Mouse (Mus musculus): ENCODE measurements around the gene Coro1c.

Coro1c gene

DNA sequence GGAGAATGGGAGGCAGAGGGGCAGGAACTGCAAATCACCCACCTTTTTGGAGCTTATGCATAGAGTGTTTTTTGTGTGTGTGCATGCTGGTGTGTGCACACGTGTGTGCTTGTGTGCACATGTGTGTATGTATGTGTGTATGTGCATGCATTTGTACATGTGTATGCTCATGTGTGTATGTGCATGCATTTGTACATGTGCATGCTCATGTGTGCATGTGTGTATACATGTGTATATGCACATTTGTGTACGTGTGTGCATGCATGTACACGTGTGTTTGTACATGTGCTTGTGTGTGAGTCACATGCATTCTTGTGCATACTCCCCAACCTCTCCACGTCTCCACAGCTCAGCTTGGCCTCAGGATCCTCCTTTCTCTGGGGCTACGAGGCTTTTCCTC is 77.8 kb downstream of the Coro1c start:
- CTCF ChIA-PET: interaction anchor here (0.5 kb wide), 1 partner anchor 16 kb away, joined by 5 read pairs; no protein-coding TSS in a partner anchor

DNA sequence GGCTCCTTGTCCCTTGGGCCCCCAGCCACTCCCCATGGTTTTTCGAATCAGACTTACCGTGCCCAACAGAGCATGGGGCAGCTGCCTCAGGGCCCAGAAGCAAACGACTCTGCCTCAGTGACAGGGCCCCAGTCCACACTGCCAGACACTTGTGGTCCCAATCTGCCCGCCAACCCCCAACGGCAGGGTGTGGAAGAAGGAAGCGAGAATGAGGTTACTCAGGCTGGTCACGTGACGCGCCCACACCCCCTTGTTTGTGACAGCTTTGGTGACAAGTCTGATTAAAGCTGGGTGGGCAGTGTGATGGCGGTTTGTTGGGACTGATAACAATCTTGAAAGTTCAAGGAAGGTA is 78.3 kb downstream of the Coro1c start:
- CTCF ChIA-PET: interaction anchor here (0.8 to 1.0 kb wide), 2 partner anchors 11 to 14 kb away, joined by 3 read pairs; no protein-coding TSS in a partner anchor

DNA sequence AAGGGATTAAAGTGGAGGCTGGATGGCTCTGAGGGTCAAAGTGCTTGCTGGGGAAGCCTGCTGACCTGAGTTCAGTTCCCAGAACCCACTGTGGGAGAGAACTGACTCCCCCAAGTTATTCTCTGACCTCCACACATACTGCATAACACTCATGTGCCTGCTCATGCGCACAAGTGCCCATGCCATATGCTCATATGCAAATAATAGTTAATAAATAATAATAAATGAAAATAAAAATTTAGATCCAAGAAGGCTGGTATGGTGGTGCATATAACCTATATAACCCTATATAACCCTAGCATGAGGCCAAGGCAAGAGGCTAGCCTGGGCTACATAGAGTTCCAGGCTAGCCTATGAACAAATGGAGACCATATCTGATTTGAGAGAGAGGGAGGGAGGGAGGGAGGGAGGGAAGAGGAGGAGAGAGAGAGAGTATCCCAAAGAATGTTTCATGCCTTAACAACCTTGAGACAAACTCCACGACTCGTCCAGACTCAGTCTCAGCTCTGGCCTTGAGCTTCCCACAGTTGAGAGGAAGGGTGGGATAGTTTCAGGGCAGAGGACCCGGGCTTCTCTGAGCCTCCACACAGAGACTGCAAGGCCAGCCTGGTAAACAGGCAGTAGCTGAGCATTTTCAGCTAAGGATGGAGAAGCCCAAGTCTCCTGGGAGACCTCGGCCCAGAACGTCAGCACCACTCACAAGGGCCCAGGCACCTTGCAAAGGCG is 78.8 kb downstream of the Coro1c start:
- CTCF ChIA-PET: interaction anchor here (0.8 to 1.0 kb wide), 2 partner anchors 11 to 14 kb away, joined by 3 read pairs; no protein-coding TSS in a partner anchor

DNA sequence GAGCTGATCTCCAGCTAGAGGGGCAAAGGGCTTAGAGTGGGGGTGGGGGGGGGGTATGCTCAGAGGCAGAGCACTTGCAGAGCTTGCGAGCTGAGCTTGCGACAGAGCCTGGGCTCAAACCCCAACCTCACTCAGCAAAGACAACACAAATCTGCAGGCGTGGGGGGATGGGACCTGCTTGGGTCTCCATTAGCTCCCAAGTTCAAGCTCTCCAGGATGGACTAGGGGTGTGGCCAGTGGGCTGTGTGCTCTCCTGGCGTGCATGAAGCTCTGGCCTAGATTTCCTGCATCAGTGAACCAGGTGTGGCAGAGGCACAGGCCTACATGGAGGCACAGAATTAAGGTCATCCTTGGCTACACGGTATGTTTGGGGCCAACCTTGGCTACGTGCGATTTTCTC is 80.1 kb downstream of the Coro1c start:
- CTCF ChIA-PET: interaction anchor here (0.6 to 1.7 kb wide), 2 partner anchors 15 to 16 kb away, joined by 4 to 5 read pairs; no protein-coding TSS in a partner anchor

DNA sequence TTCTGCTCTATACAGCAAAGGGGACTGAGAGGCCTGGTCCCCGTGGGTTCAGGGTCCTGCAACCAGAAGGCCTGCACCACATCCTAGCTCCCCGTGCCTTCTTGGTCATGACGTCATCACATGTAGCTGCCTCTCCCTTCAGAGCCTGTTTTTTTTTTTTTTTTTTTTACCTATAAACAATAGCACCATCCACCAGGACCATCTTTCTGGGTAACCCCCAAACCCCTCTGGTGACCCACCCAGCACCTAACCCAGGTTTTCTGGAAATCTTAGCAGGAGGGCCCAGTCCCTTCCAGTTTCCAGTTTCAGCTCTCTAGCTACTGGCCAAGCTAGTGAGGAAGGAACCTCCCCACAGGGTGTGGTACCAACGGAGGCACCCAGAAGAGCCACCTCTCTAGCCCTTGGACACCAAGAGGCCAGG is 80.6 kb downstream of the Coro1c start:
- CTCF ChIA-PET: interaction anchor here (0.6 to 1.7 kb wide), 2 partner anchors 16 to 53 kb away, joined by 3 to 5 read pairs; no protein-coding TSS in a partner anchor

DNA sequence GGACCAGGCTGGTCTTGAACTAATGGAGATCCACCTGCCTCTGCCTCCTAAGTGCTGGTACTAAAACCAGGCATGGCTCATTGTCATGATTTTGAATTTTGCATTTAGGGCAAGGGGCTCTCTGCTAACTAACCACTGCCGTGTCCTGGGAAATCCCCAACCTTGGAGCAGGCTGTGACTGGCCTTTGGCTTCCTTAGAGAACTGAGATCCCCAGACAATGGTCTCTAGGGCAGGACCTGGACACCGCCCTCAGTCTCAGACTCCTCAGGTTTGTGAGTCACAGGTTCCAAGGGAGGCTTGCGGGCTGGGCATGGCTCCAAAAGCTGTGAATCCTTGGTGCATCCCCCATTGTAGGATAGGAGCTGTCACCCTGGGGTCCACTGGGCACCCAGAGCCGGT is 81.9 kb downstream of the Coro1c start:
- CTCF ChIA-PET: no interaction called here

DNA sequence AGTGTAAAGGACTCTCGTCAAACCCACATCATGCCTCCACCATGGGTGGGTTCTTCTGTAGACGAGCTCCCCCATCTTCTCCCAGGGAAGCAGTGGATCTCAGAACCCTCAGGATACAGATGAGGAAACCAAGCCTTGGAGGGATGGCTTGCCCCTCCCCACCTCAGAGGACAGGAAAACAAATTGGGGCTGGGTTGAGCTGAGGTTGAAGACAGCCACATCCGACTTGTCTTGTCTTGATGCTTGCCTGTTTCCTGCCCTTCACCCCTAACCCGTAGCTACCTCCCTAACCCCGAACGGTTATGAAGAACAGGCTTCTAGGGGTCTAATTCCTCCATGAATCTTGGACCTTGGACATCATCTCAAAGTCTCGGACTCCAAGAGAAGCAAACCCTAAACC is 83.0 kb downstream of the Coro1c start:
- CTCF ChIA-PET: no interaction called here

DNA sequence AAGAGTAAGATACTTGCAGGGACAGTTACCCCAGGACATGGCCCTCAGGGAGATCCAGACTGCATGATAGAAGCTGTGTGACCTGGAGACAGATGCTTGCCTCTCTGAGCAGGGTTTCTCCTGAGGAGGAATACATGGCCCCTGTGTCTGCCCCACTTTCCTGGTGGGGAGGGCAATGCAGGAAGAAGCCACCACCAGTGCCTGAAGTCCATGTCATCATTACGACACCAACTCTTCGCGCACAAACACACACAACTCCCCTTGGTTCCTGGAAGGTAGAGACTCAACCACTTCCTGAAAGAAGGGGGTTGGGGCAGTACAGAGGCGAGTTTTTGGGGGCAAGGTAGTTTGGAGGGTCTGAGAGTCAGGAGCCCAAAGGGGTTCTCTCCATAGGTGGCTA is 84.3 kb downstream of the Coro1c start:
- CTCF ChIA-PET: no interaction called here

DNA sequence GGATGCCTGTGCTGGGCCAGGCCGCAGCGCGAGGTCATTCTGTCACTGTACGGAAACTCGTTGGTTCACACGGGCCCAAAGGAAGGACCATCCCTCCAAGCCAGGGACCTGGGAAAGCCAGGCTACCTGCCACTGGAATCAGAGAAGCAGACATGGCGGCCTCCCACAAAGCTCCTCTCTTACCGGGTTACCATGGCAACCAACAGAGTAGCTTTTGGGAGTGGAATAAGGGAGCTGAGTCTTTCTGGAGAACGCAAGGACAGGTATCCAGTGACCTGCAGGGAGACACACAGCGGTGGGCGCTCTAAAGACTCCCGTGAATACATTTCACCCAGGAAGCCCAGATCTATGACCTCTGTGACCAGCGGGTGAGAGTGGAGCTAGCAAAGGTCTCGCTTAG is 90.0 kb downstream of the Coro1c start:
- CTCF ChIA-PET: interaction anchor here (0.7 to 1.2 kb wide), 3 partner anchors 11 to 26 kb away, joined by 3 to 4 read pairs (median 3); no protein-coding TSS in a partner anchor

DNA sequence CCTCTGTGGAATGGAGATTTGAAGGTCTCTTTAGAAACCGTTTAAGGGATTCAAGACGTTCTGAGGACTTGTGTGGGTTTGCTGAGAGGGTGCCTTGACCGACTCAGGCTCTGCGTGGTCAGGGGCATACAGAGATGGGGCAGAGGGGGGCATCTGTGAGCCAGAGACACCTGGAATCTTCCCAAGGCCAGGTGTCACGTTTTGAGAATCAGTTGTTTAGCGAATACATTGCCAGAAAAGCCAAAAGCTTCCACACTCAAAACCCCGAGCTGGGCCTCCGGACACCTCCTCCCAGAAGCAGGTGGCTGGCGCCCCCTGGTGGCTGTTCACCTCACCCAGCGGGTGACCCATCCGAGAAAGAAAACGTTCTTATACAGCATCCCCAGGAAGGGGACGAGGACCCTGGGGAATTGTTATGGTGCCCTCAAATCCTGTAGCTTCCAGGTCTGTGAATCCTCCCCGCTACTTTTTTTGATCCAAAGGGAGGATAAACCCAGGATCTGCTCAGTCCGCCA is 92.9 kb downstream of the Coro1c start:
- CTCF ChIA-PET: interaction anchor here (1.6 to 3.6 kb wide), 2 partner anchors 14 to 42 kb away, joined by 3 to 16 read pairs; no protein-coding TSS in a partner anchor

DNA sequence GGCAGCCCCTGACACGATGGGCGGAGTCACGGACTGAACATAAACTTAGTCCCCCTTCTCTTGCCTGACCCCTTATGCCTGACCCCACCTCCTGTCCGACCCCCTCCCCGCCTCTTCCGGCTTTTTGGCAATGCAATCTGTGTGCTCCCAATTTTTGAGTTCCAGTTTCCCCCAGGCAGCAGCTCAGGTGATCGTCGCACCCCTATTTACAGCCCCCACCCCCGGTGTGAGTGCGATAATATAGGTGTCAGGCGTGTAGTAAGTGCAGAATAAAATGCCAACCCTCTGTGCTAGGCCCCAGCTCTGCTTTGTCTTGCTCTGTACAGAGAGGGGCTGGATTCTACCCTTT is 93.5 kb downstream of the Coro1c start:
- CTCF ChIA-PET: interaction anchor here (0.6 to 3.6 kb wide), 4 partner anchors 16 to 41 kb away, joined by 5 to 16 read pairs (median 10); no protein-coding TSS in a partner anchor

DNA sequence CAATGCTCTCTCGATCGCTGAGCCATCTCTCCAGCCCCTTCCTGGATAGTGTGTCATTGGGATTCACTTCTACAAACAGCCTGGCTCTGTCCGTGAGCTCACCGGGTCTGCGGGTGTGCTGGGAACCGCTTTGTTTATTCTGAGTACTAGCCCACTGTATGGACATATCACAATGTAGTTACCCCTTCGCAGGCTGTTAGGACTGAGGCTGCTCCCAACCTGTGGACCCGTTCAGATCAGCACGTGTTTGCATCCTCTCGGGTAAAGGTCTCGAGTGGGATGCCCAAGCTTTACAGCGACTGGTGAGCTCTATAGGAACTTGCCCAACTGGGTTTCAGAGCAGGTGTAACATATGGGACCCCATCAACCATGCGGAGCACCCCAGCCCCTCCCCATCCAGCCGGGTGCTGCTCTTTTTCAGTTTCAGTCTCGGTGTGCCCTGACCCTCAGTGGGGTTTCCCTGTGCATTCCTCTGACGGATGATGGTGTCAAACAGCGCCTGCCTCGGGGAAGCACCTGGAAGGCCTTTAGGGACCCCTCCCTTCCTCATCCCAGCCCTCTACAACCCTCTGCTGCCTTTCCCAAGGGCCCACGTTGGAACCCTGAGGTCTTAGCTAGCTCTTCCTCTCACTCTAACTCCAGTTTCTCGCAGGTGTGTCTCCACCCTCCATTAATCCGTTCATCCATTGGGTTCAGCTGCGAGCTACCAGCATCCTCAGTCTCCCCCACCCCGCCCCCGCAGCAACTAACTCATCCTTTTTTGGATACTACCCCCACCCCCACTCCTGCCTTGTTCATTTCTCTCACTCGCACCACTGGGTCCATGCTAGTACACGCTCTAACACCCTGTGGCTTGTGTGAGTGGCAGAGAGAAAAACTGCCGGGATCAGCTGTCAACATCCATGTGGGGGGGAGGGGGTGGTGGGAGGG is 94.2 kb downstream of the Coro1c start:
- CTCF ChIA-PET: interaction anchor here (0.6 to 3.6 kb wide), 4 partner anchors 16 to 40 kb away, joined by 5 to 16 read pairs (median 10); no protein-coding TSS in a partner anchor

DNA sequence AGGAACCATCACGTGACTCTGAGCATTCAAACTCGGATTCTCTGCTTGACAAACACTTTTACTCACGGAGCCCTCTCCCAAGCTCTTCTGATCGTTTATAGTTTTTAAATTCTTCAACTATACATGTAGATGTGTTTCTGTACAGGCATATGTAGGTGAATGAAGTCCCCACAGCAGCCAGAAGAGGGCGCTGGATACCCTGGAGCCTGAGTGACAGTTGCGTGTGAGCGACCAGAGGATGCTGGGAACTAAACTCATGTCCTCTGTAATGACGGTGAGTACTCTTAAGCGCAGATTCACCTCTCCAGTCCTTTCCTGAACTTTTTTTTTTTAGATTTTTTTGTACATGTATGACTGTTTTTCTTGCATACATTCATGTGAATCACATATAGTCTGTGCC is 95.0 kb downstream of the Coro1c start:
- CTCF ChIA-PET: interaction anchor here (2.3 to 3.6 kb wide), 3 partner anchors 30 to 40 kb away, joined by 8 to 16 read pairs (median 13); no protein-coding TSS in a partner anchor

DNA sequence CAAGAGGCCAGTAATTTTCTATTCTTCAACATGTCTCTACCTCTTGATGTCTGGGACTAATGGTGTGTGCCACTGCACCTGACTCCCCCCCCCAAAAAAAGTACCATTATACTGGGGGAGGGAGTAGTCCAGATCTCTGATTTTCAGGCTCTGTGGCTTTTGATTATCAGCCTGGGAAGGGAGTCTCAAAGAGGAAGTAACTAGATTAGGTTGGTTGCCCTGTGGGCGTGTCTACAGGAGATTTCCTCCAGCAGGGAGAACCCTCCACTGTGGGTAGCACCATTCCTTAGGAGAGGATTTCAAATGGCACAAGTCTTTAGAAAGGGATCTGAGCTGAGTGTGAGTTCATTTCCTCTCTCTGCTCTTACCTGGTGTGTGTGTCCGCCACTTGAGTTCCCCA is 95.9 kb downstream of the Coro1c start:
- CTCF ChIA-PET: interaction anchor here (1.7 to 2.6 kb wide), 3 partner anchors 16 to 36 kb away, joined by 5 to 13 read pairs (median 8); no protein-coding TSS in a partner anchor

DNA sequence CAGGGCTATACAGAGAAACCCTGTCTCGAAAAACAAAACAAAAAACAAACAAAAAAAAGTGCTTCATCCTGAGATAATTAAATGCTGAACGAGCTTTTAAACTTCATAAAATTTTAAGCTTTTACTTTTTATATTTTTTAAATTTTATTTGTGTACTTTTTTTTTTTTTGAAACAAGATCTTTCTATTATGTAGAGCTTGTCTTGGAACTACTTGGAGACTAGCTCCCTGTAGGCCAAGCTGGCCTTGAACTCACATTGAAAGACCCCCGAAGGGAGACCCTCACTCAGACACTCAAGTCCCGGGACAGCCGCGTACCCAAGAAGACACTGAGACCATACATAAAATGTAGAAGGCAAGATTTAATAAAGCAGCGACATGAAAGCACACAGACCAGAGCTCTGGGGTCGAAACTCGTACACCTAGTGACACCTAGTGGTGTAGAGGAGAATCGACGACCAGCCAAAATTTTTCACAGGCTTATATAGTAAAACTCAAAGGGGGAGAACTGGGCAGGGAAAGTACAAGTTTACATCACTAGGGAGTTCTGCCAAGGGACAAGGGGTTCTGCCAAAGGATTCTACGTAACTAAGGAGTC is 96.6 kb downstream of the Coro1c start:
- CTCF ChIA-PET: interaction anchor here (0.5 to 1.7 kb wide), 7 partner anchors 16 to 1546 kb away, joined by 3 to 6 read pairs (median 4); no protein-coding TSS in a partner anchor

DNA sequence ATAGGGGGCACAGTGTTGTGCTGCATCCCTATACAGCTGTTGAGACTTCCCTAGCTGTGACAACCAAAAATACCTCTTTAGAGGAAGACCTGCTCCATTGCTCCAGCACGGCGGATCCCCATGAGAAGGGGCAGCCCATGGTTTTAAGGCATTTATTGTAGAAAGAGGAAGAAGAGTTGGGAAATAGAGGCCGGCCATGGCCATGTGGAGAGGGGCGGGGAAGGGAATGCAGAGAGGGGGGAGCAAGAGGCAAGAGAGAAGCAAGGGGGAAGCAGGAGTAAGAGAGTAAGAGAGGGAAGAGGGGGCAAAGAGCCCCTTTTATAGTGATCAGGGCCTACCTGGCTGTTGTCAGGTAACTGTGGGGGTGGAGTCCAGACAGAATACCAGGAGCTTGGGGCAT is 98.4 kb downstream of the Coro1c start:
- CTCF ChIA-PET: no interaction called here

DNA sequence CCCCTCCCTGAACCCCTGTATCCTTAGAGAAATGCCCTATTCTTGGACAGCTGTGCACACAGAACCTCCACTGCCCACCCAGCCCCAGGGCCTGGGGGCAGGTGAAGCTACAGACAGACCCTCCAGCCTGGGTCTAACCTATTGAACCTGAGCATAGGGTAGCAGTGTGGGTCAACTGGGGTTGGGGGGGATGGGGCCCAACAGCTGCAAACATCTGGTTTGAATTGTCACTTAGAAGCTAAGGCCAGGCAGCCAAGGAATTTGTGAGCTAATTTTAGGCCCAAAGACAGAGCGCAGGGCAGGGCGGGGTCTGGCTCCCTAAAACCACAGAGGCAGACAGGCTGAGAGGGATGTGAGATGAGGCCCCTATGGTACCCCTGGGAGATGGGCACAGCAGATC is 100.4 kb downstream of the Coro1c start:
- CTCF ChIA-PET: no interaction called here

DNA sequence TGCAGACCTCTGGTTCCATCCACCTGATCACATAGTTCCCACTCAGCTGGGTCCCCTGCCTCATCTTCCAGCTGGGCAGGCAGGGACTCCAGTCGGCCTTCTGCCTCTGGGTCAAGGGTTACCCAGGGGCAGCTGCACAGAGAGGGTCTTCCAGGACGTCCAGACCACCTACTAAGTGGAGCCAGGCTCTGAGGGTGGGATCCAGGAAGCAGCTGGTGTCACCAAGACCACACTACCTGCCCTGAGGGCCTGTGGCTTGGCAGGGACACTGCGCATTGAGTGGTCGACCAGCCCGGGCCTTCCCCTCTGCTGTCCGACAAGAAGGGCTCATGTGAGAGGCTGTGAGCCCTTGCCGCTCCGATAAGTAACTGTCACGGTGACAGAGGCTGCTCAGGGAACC is 100.8 kb downstream of the Coro1c start:
- CTCF ChIA-PET: no interaction called here

DNA sequence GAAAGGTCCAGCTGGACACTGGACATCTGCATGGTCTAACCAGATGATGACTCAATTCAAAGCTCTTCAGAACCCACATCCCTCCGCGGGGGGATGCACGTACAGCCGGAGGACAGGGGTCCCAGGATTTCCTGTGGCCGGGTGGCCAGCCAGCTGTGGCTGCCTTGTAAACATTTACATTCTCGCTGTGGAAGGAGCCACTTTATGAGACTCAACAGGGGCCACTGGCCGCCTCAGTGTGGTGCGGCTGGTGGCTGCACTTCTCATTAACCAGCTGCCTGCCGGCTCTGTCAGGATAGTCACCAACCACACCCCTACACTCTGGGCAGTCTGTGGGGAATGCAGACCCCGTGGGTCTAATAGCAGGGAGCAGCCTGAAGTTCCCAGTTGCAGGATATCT is 102.1 kb downstream of the Coro1c start:
- CTCF ChIA-PET: interaction anchor here (1.1 kb wide), 1 partner anchor 12 kb away, joined by 3 read pairs; no protein-coding TSS in a partner anchor

DNA sequence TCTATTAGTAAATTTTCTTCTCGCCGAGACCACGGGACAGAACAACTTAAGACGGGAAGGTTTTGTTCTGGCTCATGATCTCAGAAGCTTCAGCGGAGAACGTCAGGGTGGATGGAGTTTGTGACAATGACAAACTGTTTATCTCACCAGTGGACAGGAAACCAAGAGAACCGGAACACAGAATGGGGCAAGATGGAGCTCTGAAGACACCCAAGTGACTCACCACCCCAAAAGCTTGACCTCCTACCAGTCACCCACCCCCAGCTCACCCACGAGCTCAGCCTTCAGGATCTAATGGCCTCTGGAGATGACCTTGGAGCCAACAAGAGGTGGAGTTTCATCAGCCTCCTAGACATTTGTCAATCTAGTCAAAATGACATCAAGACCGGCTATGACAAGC is 103.3 kb downstream of the Coro1c start:
- CTCF ChIA-PET: interaction anchor here (0.6 to 1.1 kb wide), 2 partner anchors 13 to 86 kb away, joined by 3 read pairs; no protein-coding TSS in a partner anchor

DNA sequence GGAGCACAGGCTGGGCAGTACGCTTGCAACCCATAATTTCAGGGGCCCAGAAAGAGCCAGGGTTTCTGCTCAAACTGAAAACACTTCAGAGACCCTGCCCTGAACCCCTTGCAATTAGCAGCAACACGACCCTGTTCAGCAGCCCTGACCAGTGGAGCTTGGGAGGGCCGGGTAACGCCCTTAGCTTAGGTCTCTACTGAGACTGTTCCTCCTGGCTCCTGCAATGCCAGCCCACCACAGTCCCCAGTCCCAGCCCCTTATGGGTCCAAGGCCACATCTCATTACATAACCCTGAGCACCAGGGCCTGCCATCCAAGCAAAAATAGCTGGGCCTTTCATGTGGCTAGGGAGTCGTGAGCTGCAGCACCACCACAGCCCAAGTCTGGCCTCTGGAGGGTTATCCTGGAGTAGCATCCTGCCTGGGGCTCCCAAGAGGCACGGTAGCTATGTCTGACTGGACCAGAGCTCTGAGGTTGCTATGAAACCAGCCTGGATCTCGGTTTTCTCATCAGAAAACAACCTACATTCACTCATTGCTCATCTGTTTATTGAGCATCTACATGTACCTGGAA is 104.1 kb downstream of the Coro1c start:
- CTCF ChIA-PET: interaction anchor here (0.6 kb wide), 1 partner anchor 87 kb away, joined by 3 read pairs; no protein-coding TSS in a partner anchor
